Mouse (Mus musculus): ENCODE measurements around the gene Bola1.

GRCm38 (mm10) chr3:96225421-96225820 lies 5.9 kb upstream of the Bola1 start:
- TF ChIP-seq CTCF (IDR thresholded peaks at IDR 0.05; ENCODE audit: low read depth), result no peak
- no peak for TF ChIP-seq EP300 (optimal IDR thresholded peaks at IDR 0.05)

All from stomach, postnatal 0 days (tissue).